Mouse (Mus musculus): Measurements from ENCODE around the gene Cxcr4. TPM values are rescaled to one million over a fixed set of nuclear protein-coding genes. Genes with fewer than 3 reads are reported as not detected.

The Cxcr4 gene
- polyA plus RNA-seq, 2 experiments: 2.4 to 9.3 TPM

DNA sequence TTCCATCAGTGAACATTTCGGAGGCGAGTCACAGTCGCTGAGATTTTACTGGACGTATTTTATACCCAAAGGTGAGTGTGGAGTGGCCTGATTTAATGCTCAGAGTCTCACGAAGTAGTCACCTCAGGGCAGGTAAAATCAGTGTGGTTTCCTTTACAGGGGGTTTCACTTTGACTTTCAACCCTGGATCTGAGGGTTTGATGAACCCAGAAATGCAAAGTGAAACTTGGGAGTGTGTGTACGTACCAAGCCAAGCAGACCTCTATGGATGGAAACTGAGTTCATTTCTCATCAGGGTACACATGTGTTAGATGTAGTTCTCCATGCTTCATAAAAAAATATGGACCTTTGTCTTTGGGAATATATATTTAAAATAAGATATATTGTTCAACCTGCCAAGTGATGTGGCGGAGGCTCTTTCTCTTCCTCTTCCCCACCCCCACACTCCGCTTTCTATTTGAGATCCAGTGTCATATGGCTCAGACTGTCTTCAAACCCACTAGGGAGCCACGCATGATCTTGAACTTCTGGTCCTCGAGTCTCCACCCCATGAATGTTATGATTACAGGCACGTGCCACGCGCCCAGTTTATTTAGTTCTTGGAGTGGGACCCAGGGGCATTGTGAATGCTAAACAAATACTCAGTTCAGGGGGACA, 25.7 kb upstream of the Cxcr4 start:
- H3K4me2 ChIP-seq (ENCODE audit: low read depth): no peak overlapping the region
- H3K36me3 ChIP-seq (replicated peaks; ENCODE audit: control insufficient read depth, insufficient read depth, low read depth): no peaks in the 10 kb centered on the region
- no peaks in the 10 kb centered on the region for H3K27me3 ChIP-seq (ENCODE audit: control insufficient read depth, insufficient read depth, low read length)
- H3K9ac ChIP-seq (replicated peaks): no peak overlapping the region
- WGBS (ENCODE audit: insufficient replicate concordance): 73% methylated on average over 13 of the region's 13 CpGs
- no peak overlapping the region for H3K4me3 ChIP-seq (ENCODE audit: insufficient read depth in 1 of 2, low read depth in 2 of 2, low read length in 2 of 2)
- H3K9me3 ChIP-seq (ENCODE audit: control insufficient read depth, low read length): no peaks in the 10 kb centered on the region
- no peak for DNase-seq (ENCODE audit: low read depth in 3 of 3, low spot score in 3 of 3)
- ATAC-seq (ENCODE audit: insufficient read depth): no peak
- TF ChIP-seq EP300 (IDR thresholded peaks at IDR 0.05; ENCODE audit: low read depth): no peak
- H3K27ac ChIP-seq: no peak overlapping the region
- peaks cover 0 to 8% of the 10 kb centered on the region in 2 experiments; a peak in 2 of 4 replicates for H3K4me1 ChIP-seq (replicated peaks; ENCODE audit: control insufficient read depth in 2 of 2, insufficient read depth in 2 of 2, low read length in 1 of 2)

- H3K4me2 ChIP-seq (ENCODE audit: low read depth): no peak overlapping the region
Observed at GRCm38 (mm10) chr1:128616586-128616985, 24.5 kb upstream of the Cxcr4 start.

GRCm38 (mm10) chr1:128615459-128615806, 23.3 kb upstream of the Cxcr4 start:
- Histone ChIP-seq H3K9ac (replicated peaks) (no peak overlapping the region), H3K4me1 (replicated peaks; ENCODE audit: control insufficient read depth in 2 of 2, insufficient read depth in 2 of 2, low read length in 1 of 2) (peaks cover 0 to 8% of the 10 kb centered on the region in 2 experiments; a peak in 2 of 4 replicates), H3K27ac (no peak overlapping the region), H3K4me3 (ENCODE audit: insufficient read depth in 1 of 2, low read depth in 2 of 2, low read length in 2 of 2) (no peak overlapping the region), H3K36me3 (replicated peaks; ENCODE audit: control insufficient read depth, insufficient read depth, low read depth) (no peaks in the 10 kb centered on the region), H3K9me3 (ENCODE audit: control insufficient read depth, low read length) (no peaks in the 10 kb centered on the region), H3K4me2 (ENCODE audit: low read depth) (no peak overlapping the region), H3K27me3 (ENCODE audit: control insufficient read depth, insufficient read depth, low read length) (no peaks in the 10 kb centered on the region)
- TF ChIP-seq EP300 (IDR thresholded peaks at IDR 0.05; ENCODE audit: low read depth) (no peak), CTCF (IDR thresholded peaks at IDR 0.05; ENCODE audit: low read depth) (no peak)
- ATAC-seq (ENCODE audit: insufficient read depth): no peak
- WGBS (ENCODE audit: insufficient replicate concordance): 36% methylated on average over 2 of the region's 2 CpGs
- no peak for DNase-seq (ENCODE audit: low read depth in 3 of 3, low spot score in 3 of 3)

More at GRCm38 (mm10) chr1:128616586-128616985, 24.5 kb upstream of the Cxcr4 start:
- no peaks in the 10 kb centered on the region for H3K27me3 ChIP-seq (ENCODE audit: control insufficient read depth, insufficient read depth, low read length)
- ATAC-seq (ENCODE audit: insufficient read depth) (no peak), DNase-seq (ENCODE audit: low read depth in 3 of 3, low spot score in 3 of 3) (no peak)
- 48% methylated on average over 2 of the region's 2 CpGs for WGBS (ENCODE audit: insufficient replicate concordance)
- H3K4me3 ChIP-seq (ENCODE audit: insufficient read depth in 1 of 2, low read depth in 2 of 2, low read length in 2 of 2): no peak overlapping the region
- H3K36me3 ChIP-seq (replicated peaks; ENCODE audit: control insufficient read depth, insufficient read depth, low read depth): no peaks in the 10 kb centered on the region
- H3K9ac ChIP-seq (replicated peaks): no peak overlapping the region
- H3K27ac ChIP-seq: no peak overlapping the region
- no peaks in the 10 kb centered on the region for H3K9me3 ChIP-seq (ENCODE audit: control insufficient read depth, low read length)
- H3K4me1 ChIP-seq (replicated peaks; ENCODE audit: control insufficient read depth in 2 of 2, insufficient read depth in 2 of 2, low read length in 1 of 2): peaks cover 0 to 8% of the 10 kb centered on the region in 2 experiments; a peak in 2 of 4 replicates
- TF ChIP-seq CTCF (IDR thresholded peaks at IDR 0.05; ENCODE audit: low read depth): no peak
- no peak for TF ChIP-seq EP300 (IDR thresholded peaks at IDR 0.05; ENCODE audit: low read depth)

GRCm38 (mm10) chr1:128614653-128615458, 22.8 kb upstream of the Cxcr4 start:
- Histone ChIP-seq H3K4me1 (replicated peaks; ENCODE audit: control insufficient read depth in 2 of 2, insufficient read depth in 2 of 2, low read length in 1 of 2) (peaks cover 0 to 8% of the 10 kb centered on the region in 2 experiments; a peak in 2 of 4 replicates), H3K36me3 (replicated peaks; ENCODE audit: control insufficient read depth, insufficient read depth, low read depth) (no peaks in the 10 kb centered on the region), H3K27me3 (ENCODE audit: control insufficient read depth, insufficient read depth, low read length) (no peaks in the 10 kb centered on the region), H3K4me2 (ENCODE audit: low read depth) (no peak overlapping the region), H3K27ac (no peak overlapping the region), H3K9me3 (ENCODE audit: control insufficient read depth, low read length) (no peaks in the 10 kb centered on the region), H3K9ac (replicated peaks) (no peak overlapping the region), H3K4me3 (ENCODE audit: insufficient read depth in 1 of 2, low read depth in 2 of 2, low read length in 2 of 2) (no peak overlapping the region)
- DNase-seq (ENCODE audit: low read depth in 3 of 3, low spot score in 3 of 3) (no peak), ATAC-seq (ENCODE audit: insufficient read depth) (no peak)
- WGBS (ENCODE audit: insufficient replicate concordance): 30% methylated on average over 7 of the region's 7 CpGs
- TF ChIP-seq CTCF (IDR thresholded peaks at IDR 0.05; ENCODE audit: low read depth): no peak
- peak; percentile 27; the same call in 1 of the 2 replicates for TF ChIP-seq EP300 (IDR thresholded peaks at IDR 0.05; ENCODE audit: low read depth)

- no peaks in the 10 kb centered on the region for H3K4me1 ChIP-seq (replicated peaks; ENCODE audit: control insufficient read depth in 2 of 2, insufficient read depth in 2 of 2, low read length in 1 of 2)
- no peak overlapping the region for H3K27ac ChIP-seq
- H3K4me2 ChIP-seq (ENCODE audit: low read depth): no peak overlapping the region
- no peaks in the 10 kb centered on the region for H3K27me3 ChIP-seq (ENCODE audit: control insufficient read depth, insufficient read depth, low read length)
- 36% methylated on average over 6 of the region's 6 CpGs for WGBS (ENCODE audit: insufficient replicate concordance)
- DNase-seq (ENCODE audit: low read depth in 3 of 3, low spot score in 3 of 3) (no peak), ATAC-seq (ENCODE audit: insufficient read depth) (no peak)
- no peak overlapping the region for H3K4me3 ChIP-seq (ENCODE audit: insufficient read depth in 1 of 2, low read depth in 2 of 2, low read length in 2 of 2)
- no peaks in the 10 kb centered on the region for H3K9me3 ChIP-seq (ENCODE audit: control insufficient read depth, low read length)
- no peak overlapping the region for H3K9ac ChIP-seq (replicated peaks)
- TF ChIP-seq EP300 (IDR thresholded peaks at IDR 0.05; ENCODE audit: low read depth) (no peak), CTCF (IDR thresholded peaks at IDR 0.05; ENCODE audit: low read depth) (no peak)
- H3K36me3 ChIP-seq (replicated peaks; ENCODE audit: control insufficient read depth, insufficient read depth, low read depth): no peaks in the 10 kb centered on the region
Observed at GRCm38 (mm10) chr1:128608119-128608518, 16.0 kb upstream of the Cxcr4 start.
